Mouse (Mus musculus) ES-E14 (cell line): ENCODE measurements around the gene Kirrel3.

Source experiments
- HCFC1 ChIP-seq: IDR thresholded peaks from 2 replicates; pipeline ENCODE4 v1.6.1; 2012; ENCODE audit warnings: low read length, inconsistent platforms, borderline replicate concordance; ENCODE audit not compliant: insufficient read depth
- MAFK ChIP-seq: IDR thresholded peaks from 2 replicates; pipeline ENCODE4 v1.6.1; 2014; ENCODE audit warnings: mild to moderate bottlenecking, low read depth, low read length, inconsistent platforms; ENCODE audit not compliant: insufficient read depth
- ZC3H11A ChIP-seq: IDR thresholded peaks from 2 replicates; pipeline ENCODE4 v1.6.1; 2012; ENCODE audit warnings: low read depth, mild to moderate bottlenecking, inconsistent platforms, low read length, borderline replicate concordance

GRCm38 (mm10) chr9:34923134-34923931 lies 437.6 kb downstream of the Kirrel3 start:
- no peak for TF ChIP-seq HCFC1
- no peak for TF ChIP-seq MAFK
- TF ChIP-seq ZC3H11A = no peak
